Mouse (Mus musculus) CH12.LX (cell line): Measurements from ENCODE around the gene Cela3a. TPM values are rescaled to one million over a fixed set of nuclear protein-coding genes. Genes with fewer than 3 reads are reported as not detected.

Source experiments
- DNase-seq: peaks from one replicate; pipeline ENCODE4 v3.0.0-alpha.2; 2013; ENCODE audit errors: extremely low read depth
- H3K27ac ChIP-seq: 2 replicates; pipeline ENCODE4 v1.5.1; 2012; ENCODE audit warnings: low read depth, mild to moderate bottlenecking, control low read depth, moderate library complexity; ENCODE audit not compliant: insufficient read depth
- H3K27me3 ChIP-seq: replicated peaks from 2 replicates; pipeline ENCODE3; 2012; ENCODE audit warnings: inconsistent platforms
- H3K36me3 ChIP-seq, 2 experiments: replicated peaks in 1 of 2; 2 replicates each; pipeline versions ENCODE3 to v1.6.1; 2012; ENCODE audit warnings: inconsistent platforms in 1 of 2, low read length in 1 of 2, mild to moderate bottlenecking in 1 of 2, mixed read lengths in 1 of 2, moderate library complexity in 1 of 2; ENCODE audit not compliant: control insufficient read depth in 1 of 2, insufficient read depth in 1 of 2
- H3K4me1 ChIP-seq, 2 experiments: 2 replicates each; pipeline ENCODE4 v1.6.1; 2012; ENCODE audit warnings: inconsistent platforms in 1 of 2, moderate library complexity in 1 of 2; ENCODE audit not compliant: insufficient read depth in 2 of 2, control insufficient read depth in 1 of 2
- H3K4me2 ChIP-seq: 2 replicates; pipeline ENCODE4 v1.6.1; 2012; ENCODE audit warnings: low read depth, mild to moderate bottlenecking, control low read depth; ENCODE audit not compliant: poor library complexity, insufficient read depth, severe bottlenecking
- H3K4me3 ChIP-seq, 3 experiments: fragments of 150-350 bp in 1 of 3; sonication (generic) in 1 of 3; replicated peaks in 1 of 3; 2 replicates each; pipeline versions ENCODE3 to v1.5.1; 2011 to 2012; ENCODE audit warnings: low read depth in 2 of 3, low read length in 2 of 3, mild to moderate bottlenecking in 2 of 3, moderate library complexity in 2 of 3, control low read depth in 1 of 3, improper control_type of control experiment in 1 of 3, inconsistent platforms in 1 of 3, mixed read lengths in 1 of 3; ENCODE audit not compliant: poor library complexity in 1 of 3
- H3K79me2 ChIP-seq: replicated peaks from 2 replicates; pipeline ENCODE4 v1.6.1; 2012; ENCODE audit warnings: mild to moderate bottlenecking, moderate library complexity; ENCODE audit not compliant: control insufficient read depth, poor library complexity, insufficient read depth, severe bottlenecking; ENCODE audit errors: extremely low read depth
- H3K9ac ChIP-seq: 2 replicates; pipeline ENCODE4 v1.6.1; 2012; ENCODE audit warnings: low read depth, mild to moderate bottlenecking, control low read depth, moderate library complexity; ENCODE audit not compliant: insufficient read depth
- H3K9me3 ChIP-seq: replicated peaks from 2 replicates; pipeline ENCODE3; 2012; ENCODE audit warnings: low read length, inconsistent platforms, mixed read lengths
- BHLHE40 ChIP-seq: IDR thresholded peaks from 2 replicates; pipeline ENCODE4 v1.6.1; 2011; ENCODE audit warnings: mild to moderate bottlenecking, low read depth, low read length, improper control_type of control experiment
- CHD1 ChIP-seq: IDR thresholded peaks from 2 replicates; pipeline ENCODE4 v1.6.1; 2012; ENCODE audit warnings: low read depth, low read length, improper control_type of control experiment, inconsistent platforms
- CHD2 ChIP-seq: IDR thresholded peaks from 2 replicates; pipeline ENCODE4 v1.6.1; 2011; ENCODE audit warnings: low read length, improper control_type of control experiment
- CTCF ChIP-seq, 2 experiments: IDR thresholded peaks in 1 of 2; conservative IDR thresholded peaks in 1 of 2; 2 replicates each; pipeline ENCODE4 v1.5.1; 2011 to 2012; ENCODE audit warnings: low read depth in 2 of 2, low read length in 2 of 2, improper control_type of control experiment in 1 of 2, inconsistent platforms in 1 of 2, mild to moderate bottlenecking in 1 of 2, moderate library complexity in 1 of 2
- E2F4 ChIP-seq: IDR thresholded peaks from 2 replicates; pipeline ENCODE4 v1.6.1; 2011; ENCODE audit warnings: low read depth, low read length, improper control_type of control experiment; ENCODE audit not compliant: insufficient replicate concordance
- ELF1 ChIP-seq: IDR thresholded peaks from 2 replicates; pipeline ENCODE4 v1.6.1; 2014; ENCODE audit warnings: low read depth, mild to moderate bottlenecking, inconsistent platforms, low read length, improper control_type of control experiment
- EP300 ChIP-seq: IDR thresholded peaks from 2 replicates; pipeline ENCODE4 v1.6.1; 2011; ENCODE audit warnings: low read length, improper control_type of control experiment
- ETS1 ChIP-seq: conservative IDR thresholded peaks from 2 replicates; pipeline ENCODE4 v1.6.1; 2012; ENCODE audit warnings: low read depth, mild to moderate bottlenecking, inconsistent platforms, low read length, improper control_type of control experiment, moderate library complexity
- HCFC1 ChIP-seq: IDR thresholded peaks from 2 replicates; pipeline ENCODE4 v1.6.1; 2012; ENCODE audit warnings: low read depth, mild to moderate bottlenecking, inconsistent platforms, low read length, improper control_type of control experiment
- IRF4 ChIP-seq: IDR thresholded peaks from 2 replicates; pipeline ENCODE4 v1.6.1; 2014; ENCODE audit warnings: low read depth, mild to moderate bottlenecking, inconsistent platforms, low read length, improper control_type of control experiment
- JUND ChIP-seq: conservative IDR thresholded peaks from 2 replicates; pipeline ENCODE4 v1.6.1; 2011; ENCODE audit warnings: low read depth, low read length, improper control_type of control experiment
- MAFK ChIP-seq: IDR thresholded peaks from 2 replicates; pipeline ENCODE4 v1.6.1; 2011; ENCODE audit warnings: low read length, improper control_type of control experiment; ENCODE audit not compliant: insufficient replicate concordance
- MAX ChIP-seq: IDR thresholded peaks from 2 replicates; pipeline ENCODE4 v1.6.1; 2011; ENCODE audit warnings: low read length, improper control_type of control experiment
- MAZ ChIP-seq: IDR thresholded peaks from 2 replicates; pipeline ENCODE4 v1.6.1; 2012; ENCODE audit warnings: low read depth, mild to moderate bottlenecking, inconsistent platforms, low read length, improper control_type of control experiment, moderate library complexity
- MEF2A ChIP-seq: IDR thresholded peaks from 2 replicates; pipeline ENCODE4 v1.6.1; 2014; ENCODE audit warnings: low read depth, mild to moderate bottlenecking, inconsistent platforms, low read length, improper control_type of control experiment, borderline replicate concordance
- MXI1 ChIP-seq: IDR thresholded peaks from 2 replicates; pipeline ENCODE4 v1.6.1; 2011; ENCODE audit warnings: mild to moderate bottlenecking, low read depth, low read length, improper control_type of control experiment
- MYC ChIP-seq: IDR thresholded peaks from 2 replicates; pipeline ENCODE4 v1.6.1; 2011; ENCODE audit warnings: low read depth, mild to moderate bottlenecking, improper control_type of control experiment, low read length
- NELFE ChIP-seq: IDR thresholded peaks from 2 replicates; pipeline ENCODE4 v1.6.1; 2011; ENCODE audit warnings: low read depth, low read length, improper control_type of control experiment
- NRF1 ChIP-seq: IDR thresholded peaks from 2 replicates; pipeline ENCODE4 v1.6.1; 2014; ENCODE audit warnings: low read depth, mild to moderate bottlenecking, inconsistent platforms, low read length, improper control_type of control experiment, moderate library complexity
- PAX5 ChIP-seq: IDR thresholded peaks from 2 replicates; pipeline ENCODE4 v1.6.1; 2012; ENCODE audit warnings: low read length, inconsistent platforms, mixed read lengths
- RCOR1 ChIP-seq: conservative IDR thresholded peaks from 2 replicates; pipeline ENCODE4 v1.6.1; 2012; ENCODE audit warnings: low read depth, mild to moderate bottlenecking, inconsistent platforms, low read length, improper control_type of control experiment
- SIN3A ChIP-seq: IDR thresholded peaks from 2 replicates; pipeline ENCODE4 v1.6.1; 2012; ENCODE audit warnings: low read length, improper control_type of control experiment, inconsistent platforms
- TBP ChIP-seq: conservative IDR thresholded peaks from 2 replicates; pipeline ENCODE4 v1.6.1; 2011; ENCODE audit warnings: low read depth, low read length, improper control_type of control experiment
- TCF12 ChIP-seq: IDR thresholded peaks from 2 replicates; pipeline ENCODE4 v1.6.1; 2014; ENCODE audit warnings: low read depth, mild to moderate bottlenecking, inconsistent platforms, low read length, improper control_type of control experiment
- UBTF ChIP-seq: IDR thresholded peaks from 2 replicates; pipeline ENCODE4 v1.6.1; 2012; ENCODE audit warnings: low read depth, mild to moderate bottlenecking, inconsistent platforms, low read length, improper control_type of control experiment, moderate library complexity
- USF1 ChIP-seq: IDR thresholded peaks from 2 replicates; pipeline ENCODE4 v1.6.1; 2014; ENCODE audit warnings: low read depth, mild to moderate bottlenecking, inconsistent platforms, low read length, improper control_type of control experiment
- USF2 ChIP-seq: conservative IDR thresholded peaks from 2 replicates; pipeline ENCODE4 v1.6.1; 2011; ENCODE audit warnings: low read depth, low read length, improper control_type of control experiment
- ZKSCAN1 ChIP-seq: IDR thresholded peaks from 2 replicates; pipeline ENCODE4 v1.6.1; 2012; ENCODE audit warnings: low read depth, inconsistent platforms, low read length, improper control_type of control experiment, borderline replicate concordance
- ZMIZ1 ChIP-seq: IDR thresholded peaks from 2 replicates; pipeline ENCODE4 v1.6.1; 2012; ENCODE audit warnings: low read depth, mild to moderate bottlenecking, inconsistent platforms, low read length, improper control_type of control experiment
- dilution Hi-C: fragments of 300-500 bp; cut with MboI; formaldehyde crosslinking; loops from 2 replicates; pipeline ENCODE4 v1.14.3; 2020; ENCODE audit warnings: low sequenced_read_pairs; ENCODE audit not compliant: extremely low pct_unique_long_range_greater_than_20kb, extremely low pct_ligation_motif_present
- in situ Hi-C: fragments of 300-500 bp; cut with MboI; formaldehyde crosslinking; loops from 3 replicates; pipeline ENCODE4 v1.14.3; 2019; ENCODE audit warnings: low sequenced_read_pairs, low pct_ligation_motif_present, low pct_unique_long_range_greater_than_20kb, mixed read lengths
- polyA plus RNA-seq: library from polyadenylated mRNA; unstranded; fragments of >175 nt; gene quantifications from 2 replicates; pipeline ENCODE4 v1.2.1, GENCODE M21; 2012; ENCODE audit warnings: low read depth; ENCODE audit not compliant: insufficient read length
- total RNA-seq, 2 experiments: library from RNA; depleted of rRNA; stranded (reverse); fragments of 300-350 nt in 1 of 2; fragments of >200 nt in 1 of 2; gene quantifications; 2 replicates each; pipeline ENCODE4 v1.2.3; 2012 to 2014

Cela3a gene
- total and polyA plus RNA-seq, 3 experiments = not detected

DNA sequence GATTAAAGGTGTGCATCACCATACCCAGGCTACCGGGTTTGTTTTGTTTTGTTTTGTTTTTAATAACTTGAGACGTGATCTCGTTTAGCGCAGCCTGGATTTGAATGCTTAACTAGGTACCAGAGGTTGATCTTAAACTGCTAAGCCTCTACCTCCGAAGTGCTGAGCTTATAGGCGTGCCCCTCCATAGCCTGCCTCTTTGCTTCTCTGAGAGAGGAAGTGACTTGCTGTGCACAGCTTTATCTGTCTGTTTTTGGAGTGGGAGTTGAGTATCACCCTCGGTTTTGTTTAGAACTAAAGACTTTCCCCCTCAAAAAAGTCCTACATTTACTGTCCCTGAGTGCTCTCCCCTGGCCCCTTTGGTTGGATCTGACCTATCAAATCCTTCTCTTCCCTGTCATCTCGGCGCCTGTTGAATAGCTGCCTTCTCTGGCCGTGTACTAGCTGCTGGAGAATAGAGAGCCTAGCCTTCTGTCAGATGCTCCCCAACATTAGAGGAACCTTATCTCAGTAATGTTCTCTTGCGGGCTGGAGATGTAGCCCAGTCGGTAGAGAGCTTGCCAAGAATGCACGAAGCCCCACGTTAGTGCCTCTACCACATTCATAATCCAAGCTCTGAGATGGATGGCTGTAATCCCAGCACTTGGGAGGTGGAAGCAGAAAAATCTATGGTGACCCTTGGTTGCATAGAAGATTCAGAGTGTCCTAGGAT is 51.1 kb downstream of the Cela3a start:
- Histone ChIP-seq H3K4me1 (peaks cover 2 to 42% of the 10 kb centered on the region in 2 experiments; a peak in 3 of 4 replicates), H3K27ac (no peak overlapping the region), H3K36me3 (peaks cover under 1 to 6% of the 10 kb centered on the region in 2 experiments), H3K79me2 (peaks cover 36% of the 10 kb centered on the region), H3K27me3 (peaks cover 1% of the 10 kb centered on the region), H3K4me3 (no peak overlapping the region), H3K4me2 (peak overlapping the region; percentile 93), H3K9me3 (peaks cover 2% of the 10 kb centered on the region), H3K9ac (no peak overlapping the region; the same call in 1 of the 2 replicates)
- DNase-seq = no peak
- in situ Hi-C loops = no loop called here
- dilution Hi-C loops = no loop called here
- no peak for TF ChIP-seq MEF2A
- no peak for TF ChIP-seq MYC
- no peak for TF ChIP-seq USF2
- TF ChIP-seq E2F4 = no peak
- no peak for TF ChIP-seq MAX
- no peak for TF ChIP-seq CHD2
- TF ChIP-seq SIN3A = no peak
- TF ChIP-seq MAZ = no peak
- no peak for TF ChIP-seq RCOR1
- TF ChIP-seq ZMIZ1 = no peak
- TF ChIP-seq NRF1 = no peak
- TF ChIP-seq MXI1 = no peak
- TF ChIP-seq JUND = no peak
- TF ChIP-seq TBP = no peak
- no peak for TF ChIP-seq ZKSCAN1
- TF ChIP-seq EP300 = no peak
- no peak for TF ChIP-seq HCFC1
- no peak for TF ChIP-seq IRF4
- TF ChIP-seq NELFE = no peak

DNA sequence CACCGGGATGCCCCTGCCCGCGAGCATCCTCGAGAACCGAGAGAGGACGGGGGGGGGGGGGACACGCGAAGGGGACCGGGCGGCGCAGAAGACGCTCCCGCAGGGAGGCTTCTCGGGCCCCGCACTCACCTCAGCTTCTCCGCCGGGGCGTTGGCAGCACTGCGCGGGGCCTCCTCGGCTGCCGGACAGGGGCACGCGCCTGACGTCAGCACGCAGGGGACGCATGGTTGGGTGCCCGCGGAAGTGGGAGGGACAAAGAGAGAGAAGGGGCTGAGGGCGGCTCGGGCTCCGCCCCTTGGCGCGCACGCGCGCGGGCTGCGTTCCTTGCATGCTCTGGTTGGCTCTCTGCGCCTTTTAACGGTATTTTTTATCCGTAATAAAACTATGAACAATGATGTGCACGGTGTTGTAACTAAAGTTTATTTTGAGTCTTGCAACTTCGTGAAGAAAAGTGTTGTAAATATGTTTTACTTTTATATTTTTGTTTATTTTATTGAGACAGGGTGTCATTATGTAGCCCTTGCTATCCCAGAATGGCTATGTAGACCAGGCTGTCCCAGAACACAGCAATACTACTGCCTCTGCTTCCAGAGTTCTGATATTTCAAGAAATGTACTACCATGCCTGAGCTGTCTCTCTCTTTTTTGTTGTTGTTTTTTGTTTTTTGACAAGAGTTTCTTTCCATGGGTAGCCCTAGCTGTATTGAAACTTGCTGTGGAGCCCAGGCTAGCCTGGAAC is 51.9 kb downstream of the Cela3a start, which contains the start of gene Cdc42:
Cdc42 (minus strand) TSS at position 204 of the 738 bp plus-strand sequence.
- dilution Hi-C loops (no loop called here), in situ Hi-C loops (no loop called here)
- H3K79me2 ChIP-seq = peaks cover 43% of the 10 kb centered on the region
- peak within 1 kb of the TSS; percentile 100 for H3K9ac ChIP-seq
- DNase-seq = peak; percentile 96
- H3K27ac ChIP-seq = peak within 1 kb of the TSS; percentile 93
- peak within 1 kb of the TSS; percentile 79 to 98 (median 87) for H3K4me3 ChIP-seq
- peaks cover 8 to 14% of the 10 kb centered on the region in 2 experiments for H3K36me3 ChIP-seq
- H3K4me1 ChIP-seq = peaks cover 4 to 49% of the 10 kb centered on the region in 2 experiments; a peak in 3 of 4 replicates
- H3K4me2 ChIP-seq = peak within 1 kb of the TSS; percentile 97
- H3K9me3 ChIP-seq = peaks cover 2% of the 10 kb centered on the region
- peaks cover 1% of the 10 kb centered on the region for H3K27me3 ChIP-seq
- TF ChIP-seq NRF1 (peak; percentile 95), MEF2A (peak; percentile 58; the same call in 1 of the 2 replicates), SIN3A (peak; percentile 83), ELF1 (peak; percentile 91), EP300 (0 out of 2 replicates have a peak, but pooled peaks have one; percentile 31), USF2 (no peak), BHLHE40 (peak; percentile 78), PAX5 (no peak), TCF12 (peak; percentile 96), USF1 (peak; percentile 9; the same call in 1 of the 2 replicates), MXI1 (peak; percentile 89), MAZ (peak; percentile 83), ETS1 (peak; percentile 33), CTCF (conservative IDR thresholded peaks at IDR 0.05 in 1 of 2, IDR thresholded peaks at IDR 0.05 in 1 of 2; ENCODE audit: low read depth in 2 of 2, low read length in 2 of 2) (no peak), UBTF (no peak), CHD1 (no peak), HCFC1 (peak; percentile 71), MAFK (no peak), RCOR1 (no peak), CHD2 (peak; percentile 52; the same call in 1 of the 2 replicates)
